In the genomic region with DNA sequence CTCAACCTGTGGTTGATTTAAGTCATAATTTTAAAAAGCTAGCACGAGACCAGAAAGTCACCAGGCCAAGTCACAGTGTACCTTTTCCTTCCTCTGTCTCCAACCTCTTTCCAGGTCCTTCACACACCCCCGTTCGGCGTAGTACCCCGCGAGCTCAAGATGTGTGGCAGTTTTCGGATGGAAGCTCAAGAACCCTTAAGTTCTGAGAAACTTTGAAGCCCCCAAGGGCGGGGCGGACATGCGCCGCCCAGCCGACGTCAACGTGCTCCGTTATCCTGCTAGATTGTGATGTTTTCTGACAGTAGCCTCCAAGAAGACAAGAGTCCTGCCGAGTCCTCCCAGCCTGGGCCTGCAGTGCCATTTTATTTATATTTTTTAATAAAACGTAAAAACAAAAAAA, we compare ENCODE assay signal across 18 mouse cellular contexts.
"Had no signal": no experiment of that assay in that cellular context is flagged by ENCODE, and none has a peak within 500 bp of the region (broad histone marks: within the 10 kb centered on the region; RNA-seq: fewer than 3 reads in every experiment).

No protein-coding gene starts in this region.

- H3K4me2 ChIP-seq: liver, embryonic 15.5 days; lung, embryonic 15.5 days; midbrain, embryonic 11.5 days; midbrain, embryonic 13.5 days; neural tube, embryonic 12.5 days; stomach, embryonic 15.5 days had no signal

- ATAC-seq: liver, postnatal 0 days; lung, postnatal 0 days; midbrain, embryonic 13.5 days had no signal

- H3K9ac ChIP-seq: liver, embryonic 15.5 days; liver, postnatal 0 days; lung, embryonic 15.5 days; midbrain, embryonic 13.5 days; neural tube, embryonic 12.5 days; stomach, embryonic 15.5 days had no signal

- H3K27me3 ChIP-seq: liver, embryonic 15.5 days; lung, embryonic 15.5 days; midbrain, embryonic 13.5 days; neural tube, embryonic 12.5 days; stomach, embryonic 15.5 days had no signal

- H3K27ac ChIP-seq: liver, embryonic 15.5 days; lung, embryonic 15.5 days; macrophage; midbrain, embryonic 13.5 days; neural tube, embryonic 12.5 days; stomach, embryonic 15.5 days; stomach, postnatal 0 days had no signal

- DNase-seq: liver, postnatal 0 days; lung, adult 2 months; lung, postnatal 14 days; lung, postnatal 36 days; right cerebral cortex, postnatal 14 days; thymus, adult 2 months; thymus, postnatal 25 days; thymus, postnatal 4 days had no signal

- H3K36me3 ChIP-seq: lung, embryonic 15.5 days had no signal

- H3K4me1 ChIP-seq: liver, embryonic 15.5 days; lung, embryonic 15.5 days; midbrain, embryonic 13.5 days; neural tube, embryonic 12.5 days; stomach, embryonic 15.5 days had no signal

- H3K9me3 ChIP-seq: liver, embryonic 15.5 days; lung, embryonic 15.5 days; megakaryocyte, embryonic 14.5 days; midbrain, embryonic 13.5 days; neural tube, embryonic 12.5 days; stomach, embryonic 15.5 days had no signal

- H3K4me3 ChIP-seq: liver, embryonic 15.5 days; lung, embryonic 15.5 days; megakaryocyte, embryonic 14.5 days; midbrain, embryonic 13.5 days; neural tube, embryonic 12.5 days; stomach, embryonic 15.5 days had no signal
